Mouse (Mus musculus): Measurements from ENCODE around the gene Pde10a. TPM values are rescaled to one million over a fixed set of nuclear protein-coding genes. Genes with fewer than 3 reads are reported as not detected.

Pde10a gene
- total RNA-seq, 2 experiments from 2014 or later: 67.6 to 71.6 TPM

GRCm38 (mm10) chr17:9035561-9036348 lies 510.6 kb downstream of the Pde10a start:
- Histone ChIP-seq H3K27ac (no peak overlapping the region), H3K4me3 (no peak overlapping the region)
- TF ChIP-seq CTCF (conservative IDR thresholded peaks at IDR 0.05): no peak
- DNase-seq (ENCODE audit: low spot score in 2 of 2): no peak

Other genes starting within 250 kb of the Pde10a start
- gene Mpc1, start 242.5 kb upstream of the Pde10a start, total RNA-seq (2021): 100 to 1,000 TPM; 138 to 143 TPM
- 10 to 100 TPM; 48.4 to 61.5 TPM for gene Sft2d1, start 214.3 kb upstream of the Pde10a start, total RNA-seq (2021)
- 10 to 100 TPM; 18.0 to 19.3 TPM for gene Prr18, start 187.9 kb upstream of the Pde10a start, total RNA-seq (2021)
- gene T2, start 169.4 kb upstream of the Pde10a start, total RNA-seq (2021): under 1 TPM; 0.37 to 0.97 TPM
- gene T, start 90.9 kb upstream of the Pde10a start, total RNA-seq (2021): not detected
- gene Gm17087, start 41.6 kb downstream of the Pde10a start, total RNA-seq (2021): not detected